Mouse (Mus musculus) G1E (cell line): ENCODE measurements around the gene Rlbp1.

ENCODE experiments used
- CTCF ChIP-seq: IDR thresholded peaks from 2 replicates; pipeline ENCODE4 v1.5.1; 2012; ENCODE audit warnings: low read depth, low read length, inconsistent platforms, mixed read lengths
- GATA1 ChIP-seq: IDR thresholded peaks from 2 replicates; pipeline ENCODE4 v1.6.1; 2012; ENCODE audit warnings: borderline replicate concordance, low read length, inconsistent platforms, mixed read lengths
- GATA2 ChIP-seq: IDR thresholded peaks from 2 replicates; pipeline ENCODE4 v1.6.1; 2012; ENCODE audit warnings: low read depth, low read length, inconsistent platforms, borderline replicate concordance
- POLR2AphosphoS5 ChIP-seq: IDR thresholded peaks from 2 replicates; pipeline ENCODE4 v1.6.1; 2012; ENCODE audit warnings: low read depth, low read length, inconsistent platforms; ENCODE audit not compliant: insufficient replicate concordance
- TAL1 ChIP-seq: conservative IDR thresholded peaks from 2 replicates; pipeline ENCODE4 v1.6.1; 2012; ENCODE audit warnings: low read depth, low read length, inconsistent platforms, mixed read lengths

DNA sequence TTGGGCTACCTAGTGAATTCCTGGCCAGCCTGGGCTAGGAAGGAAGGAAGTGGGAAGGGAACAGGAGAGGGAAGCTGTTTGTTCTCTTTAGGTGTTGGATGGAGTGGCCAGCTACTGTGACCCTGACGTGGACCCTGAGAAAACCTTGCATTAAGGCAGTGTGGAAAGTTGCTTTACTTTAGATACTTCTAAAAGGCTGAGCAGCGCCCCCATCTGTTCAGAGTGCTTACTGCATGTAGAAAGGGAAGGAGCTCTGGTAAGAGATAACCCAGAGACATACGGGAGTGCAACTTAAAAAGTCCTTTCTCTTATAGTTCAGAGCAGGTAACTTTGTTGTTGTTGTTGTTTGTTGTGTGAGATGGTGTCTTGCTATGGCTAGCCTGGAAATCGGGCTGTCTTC, 40.9 kb downstream of the Rlbp1 start:
- TF ChIP-seq CTCF (peak; percentile 80), POLR2AphosphoS5 (no peak), TAL1 (no peak), GATA2 (no peak), GATA1 (no peak)
